Mouse (Mus musculus): ENCODE measurements at regions not wholly inside any gene's neighbourhood (a gene's known extent, or its start where the extent isn't known, plus 50 kb on each side); places are given as distances from the start of the nearest gene placed in this dataset.

GRCm38 (mm10) chr9:100394166-100394565 lies 92.4 kb downstream of the Il20rb start:
- Histone ChIP-seq H3K79me2 (ENCODE audit: control insufficient read depth, insufficient read depth, low read length, poor library complexity) (no peaks in the 10 kb centered on the region), H3K4me3 (ENCODE audit: control insufficient read depth in 1 of 2, insufficient read depth in 1 of 2, low read depth in 2 of 2, low read length in 2 of 2) (peak overlapping the region in 1 of 2 experiments; percentile 30; a peak in 2 of 4 replicates), H3K27ac (ENCODE audit: control insufficient read depth, low read depth, low read length) (peak overlapping the region; percentile 14; the same call in 1 of the 2 replicates), H3K27me3 (ENCODE audit: control insufficient read depth in 1 of 2, insufficient read depth in 2 of 2, low read length in 2 of 2) (no peaks in the 10 kb centered on the region), H3K4me1 (ENCODE audit: control insufficient read depth in 1 of 2, insufficient read depth in 2 of 2, low read length in 2 of 2) (peaks cover 7 to 11% of the 10 kb centered on the region in 2 experiments), H3K9me3 (replicated peaks; ENCODE audit: insufficient read depth, low read length) (no peaks in the 10 kb centered on the region), H3K9ac (ENCODE audit: control insufficient read depth, low read depth, low read length, poor library complexity, severe bottlenecking) (no peak overlapping the region), H3K36me3 (ENCODE audit: control insufficient read depth in 1 of 2, insufficient read depth in 2 of 2, low read length in 2 of 2) (peaks cover 0 to 14% of the 10 kb centered on the region in 2 experiments; a peak in 2 of 4 replicates)
- DNase-seq (ENCODE audit: low read depth, low spot score): peak; percentile 72
- 0 out of 2 replicates have a peak, but pooled peaks have one; percentile 9 for TF ChIP-seq SIN3A (IDR thresholded peaks at IDR 0.05; ENCODE audit: low read length)
- TF ChIP-seq TBP (IDR thresholded peaks at IDR 0.05; ENCODE audit: low read depth, low read length): no peak
- no peak for TF ChIP-seq POLR2AphosphoS5 (IDR thresholded peaks at IDR 0.05; ENCODE audit: borderline replicate concordance, low read depth, low read length)
- TF ChIP-seq ZKSCAN1 (IDR thresholded peaks at IDR 0.05; ENCODE audit: low read depth, low read length): no peak
- TF ChIP-seq ETS1 (IDR thresholded peaks at IDR 0.05; ENCODE audit: low read depth, low read length): peak; percentile 67
- no peak for TF ChIP-seq CHD1 (IDR thresholded peaks at IDR 0.05; ENCODE audit: low read depth, low read length)

- Histone ChIP-seq H3K27me3 (ENCODE audit: control insufficient read depth in 1 of 2, insufficient read depth in 2 of 2, low read length in 2 of 2) (no peaks in the 10 kb centered on the region), H3K27ac (ENCODE audit: control insufficient read depth, low read depth, low read length) (no peak overlapping the region), H3K9ac (ENCODE audit: control insufficient read depth, low read depth, low read length, poor library complexity, severe bottlenecking) (no peak overlapping the region), H3K79me2 (ENCODE audit: control insufficient read depth, insufficient read depth, low read length, poor library complexity) (no peaks in the 10 kb centered on the region), H3K36me3 (ENCODE audit: control insufficient read depth in 1 of 2, insufficient read depth in 2 of 2, low read length in 2 of 2) (peaks cover 0 to 18% of the 10 kb centered on the region in 2 experiments; a peak in 2 of 4 replicates), H3K4me1 (ENCODE audit: control insufficient read depth in 1 of 2, insufficient read depth in 2 of 2, low read length in 2 of 2) (peaks cover 7 to 16% of the 10 kb centered on the region in 2 experiments), H3K4me3 (ENCODE audit: control insufficient read depth in 1 of 2, insufficient read depth in 1 of 2, low read depth in 2 of 2, low read length in 2 of 2) (no peak overlapping the region), H3K9me3 (replicated peaks; ENCODE audit: insufficient read depth, low read length) (no peaks in the 10 kb centered on the region)
- no peak for DNase-seq (ENCODE audit: low read depth, low spot score)
- TF ChIP-seq MEF2A (IDR thresholded peaks at IDR 0.05; ENCODE audit: extremely low read depth, insufficient replicate concordance, low read depth, low read length, poor library complexity, severe bottlenecking) (no peak), RCOR1 (IDR thresholded peaks at IDR 0.05; ENCODE audit: low read depth, low read length) (no peak), ZMIZ1 (IDR thresholded peaks at IDR 0.05; ENCODE audit: low read depth, low read length) (no peak), BHLHE40 (IDR thresholded peaks at IDR 0.05; ENCODE audit: borderline replicate concordance, low read depth, low read length) (no peak), ZC3H11A (IDR thresholded peaks at IDR 0.05; ENCODE audit: low read depth, low read length) (no peak), ZKSCAN1 (IDR thresholded peaks at IDR 0.05; ENCODE audit: low read depth, low read length) (no peak), POLR2AphosphoS5 (IDR thresholded peaks at IDR 0.05; ENCODE audit: borderline replicate concordance, low read depth, low read length) (no peak)
Observed at GRCm38 (mm10) chr9:100392262-100392661, 94.3 kb downstream of the Il20rb start.

- no peak overlapping the region for H3K27ac ChIP-seq (ENCODE audit: control insufficient read depth, low read depth, low read length)
- peak; percentile 53 for DNase-seq (ENCODE audit: low read depth, low spot score)
- TF ChIP-seq ETS1 (IDR thresholded peaks at IDR 0.05; ENCODE audit: low read depth, low read length): peak; percentile 93
- TF ChIP-seq MEF2A (IDR thresholded peaks at IDR 0.05; ENCODE audit: extremely low read depth, insufficient replicate concordance, low read depth, low read length, poor library complexity, severe bottlenecking): no peak
- TF ChIP-seq JUND (IDR thresholded peaks at IDR 0.05; ENCODE audit: low read depth, low read length): peak; percentile 84
- TF ChIP-seq EP300 (IDR thresholded peaks at IDR 0.05; ENCODE audit: low read depth in 1 of 2, low read length in 2 of 2): peak in 1 of 2 experiments; percentile 11; a peak in 1 of 4 replicates
- peaks cover 7 to 16% of the 10 kb centered on the region in 2 experiments for H3K4me1 ChIP-seq (ENCODE audit: control insufficient read depth in 1 of 2, insufficient read depth in 2 of 2, low read length in 2 of 2)
- no peak overlapping the region for H3K9ac ChIP-seq (ENCODE audit: control insufficient read depth, low read depth, low read length, poor library complexity, severe bottlenecking)
- H3K27me3 ChIP-seq (ENCODE audit: control insufficient read depth in 1 of 2, insufficient read depth in 2 of 2, low read length in 2 of 2): no peaks in the 10 kb centered on the region
- no peaks in the 10 kb centered on the region for H3K79me2 ChIP-seq (ENCODE audit: control insufficient read depth, insufficient read depth, low read length, poor library complexity)
- H3K36me3 ChIP-seq (ENCODE audit: control insufficient read depth in 1 of 2, insufficient read depth in 2 of 2, low read length in 2 of 2): peaks cover 0 to 18% of the 10 kb centered on the region in 2 experiments; a peak in 2 of 4 replicates
- H3K4me3 ChIP-seq (ENCODE audit: control insufficient read depth in 1 of 2, insufficient read depth in 1 of 2, low read depth in 2 of 2, low read length in 2 of 2): peak overlapping the region in 1 of 2 experiments; percentile 13; a peak in 1 of 4 replicates
- H3K9me3 ChIP-seq (replicated peaks; ENCODE audit: insufficient read depth, low read length): no peaks in the 10 kb centered on the region
Observed at GRCm38 (mm10) chr9:100391566-100392213, 94.9 kb downstream of the Il20rb start.
